Mouse (Mus musculus) forebrain, embryonic 13.5 days (tissue): ENCODE data around the gene Hcn2. TPM values are rescaled to one million over a fixed set of nuclear protein-coding genes. Genes with fewer than 3 reads are reported as not detected.

Source experiments
- ATAC-seq: fragments of 200-750 bp; cut with Nextera tagmentation; 2 replicates; pipeline ENCODE4 v1.8.0; 2017
- H3K27ac ChIP-seq: fragments of 300-500 bp; sonication (generic); 2 replicates; pipeline ENCODE4 v1.5.1; 2015; ENCODE audit warnings: inconsistent platforms, mild to moderate bottlenecking, moderate library complexity
- H3K27me3 ChIP-seq: fragments of 300-500 bp; sonication (generic); 2 replicates; pipeline ENCODE4 v1.6.1; 2015; ENCODE audit warnings: mild to moderate bottlenecking, inconsistent platforms
- H3K36me3 ChIP-seq: fragments of 300-500 bp; sonication (generic); 2 replicates; pipeline ENCODE4 v1.6.1; 2015; ENCODE audit warnings: mild to moderate bottlenecking, inconsistent platforms; ENCODE audit not compliant: poor library complexity, severe bottlenecking
- H3K4me1 ChIP-seq: fragments of 300-500 bp; sonication (generic); 2 replicates; pipeline ENCODE4 v1.6.1; 2015; ENCODE audit warnings: inconsistent platforms
- H3K4me2 ChIP-seq: fragments of 300-500 bp; sonication (generic); 2 replicates; pipeline ENCODE4 v1.6.1; 2015; ENCODE audit warnings: inconsistent platforms, mild to moderate bottlenecking, moderate library complexity
- H3K4me3 ChIP-seq: fragments of 300-500 bp; sonication (generic); 2 replicates; pipeline ENCODE4 v1.5.1; 2015; ENCODE audit warnings: mild to moderate bottlenecking, inconsistent platforms
- H3K9ac ChIP-seq: fragments of 300-500 bp; sonication (generic); 2 replicates; pipeline ENCODE4 v1.6.1; 2015; ENCODE audit warnings: mild to moderate bottlenecking, inconsistent platforms
- H3K9me3 ChIP-seq: fragments of 300-500 bp; sonication (generic); replicated peaks from 2 replicates; pipeline ENCODE4 v1.6.1; 2016; ENCODE audit warnings: inconsistent platforms
- WGBS: fragments of 180-500 bp; shearing (Covaris S2); methylation state at CpG from one replicate; pipeline ENCODE4 v1.1.7; 2015; 5-methylcytosine and 5-hydroxymethylcytosine counted together
- polyA plus RNA-seq: library from polyadenylated mRNA; unstranded; fragments of >200 nt; fragmentation: Nextera tagmentation; extraction: Ambion mirVana; gene quantifications from 2 replicates; pipeline ENCODE4 v1.2.1, GENCODE M21; 2015

The Hcn2 gene
- polyA plus RNA-seq, 1 experiment from 2014 or later, result 0.06 TPM

DNA sequence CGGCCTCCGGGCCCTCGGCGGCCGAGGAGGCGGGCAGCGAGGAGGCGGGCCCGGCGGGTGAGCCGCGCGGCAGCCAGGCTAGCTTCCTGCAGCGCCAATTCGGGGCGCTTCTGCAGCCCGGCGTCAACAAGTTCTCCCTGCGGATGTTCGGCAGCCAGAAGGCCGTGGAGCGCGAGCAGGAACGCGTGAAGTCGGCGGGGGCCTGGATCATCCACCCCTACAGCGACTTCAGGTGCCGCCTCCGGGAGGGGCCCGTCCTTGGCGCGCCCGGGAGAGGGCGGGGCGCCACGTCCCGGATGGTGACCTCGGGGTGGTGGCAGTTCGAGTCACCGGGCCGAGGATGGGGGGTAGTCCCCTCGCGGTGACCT lies 538 bp downstream of the Hcn2 start:
- H3K4me1 ChIP-seq, result peaks cover 16% of the 10 kb centered on the region
- H3K4me3 ChIP-seq, result peak overlapping the region; percentile 64
- ATAC-seq, result 0 out of 2 replicates have a peak, but pooled peaks have one; percentile 17
- under 1% methylated on average over 38 of the region's 44 CpGs for WGBS
- H3K4me2 ChIP-seq, result peak overlapping the region; percentile 94
- peaks cover 2% of the 10 kb centered on the region for H3K36me3 ChIP-seq
- no peak overlapping the region for H3K27ac ChIP-seq
- H3K9ac ChIP-seq, result peak overlapping the region; percentile 70
- no peaks in the 10 kb centered on the region for H3K9me3 ChIP-seq
- H3K27me3 ChIP-seq, result peaks cover 58% of the 10 kb centered on the region

DNA sequence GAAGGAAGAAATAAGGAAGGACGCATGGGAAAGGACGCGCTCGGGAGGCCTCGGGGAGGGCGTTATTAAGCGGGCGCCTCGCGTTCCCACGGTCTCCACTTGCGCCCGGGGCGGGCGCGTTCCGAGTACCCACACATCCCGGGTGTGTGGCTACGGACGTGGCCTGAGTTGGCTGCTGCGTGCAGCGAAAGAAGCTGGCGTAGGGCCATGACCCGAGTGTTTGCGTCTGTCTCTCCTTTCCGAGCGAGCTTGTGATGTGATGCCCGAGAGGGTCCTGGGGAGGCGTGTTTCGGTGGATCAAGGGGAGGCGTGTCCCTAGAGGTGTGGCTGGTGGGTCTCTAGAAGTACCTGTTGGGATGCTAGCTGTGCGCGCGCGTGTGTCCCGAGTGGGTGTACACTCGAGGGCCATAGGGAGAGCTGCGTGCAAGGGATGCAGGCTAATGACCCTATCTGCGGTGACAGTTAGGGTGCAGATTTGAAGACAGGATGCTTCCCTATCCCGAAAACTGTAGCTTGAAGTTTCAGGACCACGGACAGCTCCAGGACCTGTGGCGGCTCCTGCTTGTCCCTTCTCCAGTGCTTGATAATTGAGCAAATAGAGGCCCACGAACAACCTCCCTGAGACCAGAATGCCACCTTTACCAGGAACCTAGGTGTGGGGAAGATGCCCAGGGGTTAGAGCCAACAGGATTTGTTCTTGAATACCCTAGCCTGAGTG lies 1.4 kb downstream of the Hcn2 start:
- no peak overlapping the region for H3K27ac ChIP-seq
- peak overlapping the region; percentile 94 for H3K4me2 ChIP-seq
- WGBS, result 2% methylated on average over 43 of the region's 43 CpGs
- no peak for ATAC-seq
- peaks cover 16% of the 10 kb centered on the region for H3K4me1 ChIP-seq
- H3K36me3 ChIP-seq, result no peaks in the 10 kb centered on the region
- peaks cover 58% of the 10 kb centered on the region for H3K27me3 ChIP-seq
- H3K9me3 ChIP-seq, result no peaks in the 10 kb centered on the region
- H3K9ac ChIP-seq, result no peak overlapping the region
- peak overlapping the region; percentile 64 for H3K4me3 ChIP-seq

- H3K4me1 ChIP-seq, result peaks cover 15% of the 10 kb centered on the region
- no peak overlapping the region for H3K9ac ChIP-seq
- no peak overlapping the region for H3K4me3 ChIP-seq
- no peaks in the 10 kb centered on the region for H3K36me3 ChIP-seq
- no peak for ATAC-seq
- peaks cover 42% of the 10 kb centered on the region for H3K27me3 ChIP-seq
- WGBS, result 67% methylated on average over 5 of the region's 5 CpGs
- no peaks in the 10 kb centered on the region for H3K9me3 ChIP-seq
- H3K27ac ChIP-seq, result no peak overlapping the region
- H3K4me2 ChIP-seq, result no peak overlapping the region
Observed at GRCm38 (mm10) chr10:79721089-79721488, 4.7 kb downstream of the Hcn2 start.

- H3K4me2 ChIP-seq, result no peak overlapping the region
- H3K9ac ChIP-seq, result no peak overlapping the region
- no peaks in the 10 kb centered on the region for H3K36me3 ChIP-seq
- H3K9me3 ChIP-seq, result no peaks in the 10 kb centered on the region
- H3K27ac ChIP-seq, result no peak overlapping the region
- 57% methylated on average over 6 of the region's 6 CpGs for WGBS
- H3K27me3 ChIP-seq, result peaks cover 22% of the 10 kb centered on the region
- no peak overlapping the region for H3K4me3 ChIP-seq
- no peaks in the 10 kb centered on the region for H3K4me1 ChIP-seq
- no peak for ATAC-seq
Observed at GRCm38 (mm10) chr10:79723047-79723446, 6.6 kb downstream of the Hcn2 start.

DNA sequence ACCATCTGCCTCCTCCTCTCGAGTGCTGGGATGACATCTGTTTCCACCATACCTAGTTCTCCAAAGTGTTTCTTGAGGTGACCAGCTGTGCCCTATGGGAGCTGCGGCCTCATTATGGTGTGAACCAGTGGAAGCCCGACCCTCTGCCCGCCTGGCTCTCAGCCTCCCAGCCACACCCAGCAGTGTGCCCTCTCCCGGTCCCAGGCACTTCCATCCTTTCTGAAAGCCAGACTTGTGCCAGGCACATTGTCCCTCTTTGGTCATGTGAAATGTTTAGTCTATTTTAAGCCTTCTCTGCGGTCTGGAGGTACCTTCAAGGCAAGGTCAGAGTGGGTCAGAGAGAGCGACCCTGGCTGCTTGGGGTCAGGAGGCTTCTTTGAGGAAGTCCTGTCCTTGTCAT lies 7.3 kb downstream of the Hcn2 start:
- Histone ChIP-seq H3K4me3 (no peak overlapping the region), H3K9ac (no peak overlapping the region), H3K4me2 (no peak overlapping the region), H3K27ac (no peak overlapping the region), H3K27me3 (peaks cover 15% of the 10 kb centered on the region), H3K36me3 (no peaks in the 10 kb centered on the region), H3K9me3 (no peaks in the 10 kb centered on the region), H3K4me1 (no peaks in the 10 kb centered on the region)
- 87% methylated on average over 7 of the region's 7 CpGs for WGBS
- ATAC-seq, result no peak

DNA sequence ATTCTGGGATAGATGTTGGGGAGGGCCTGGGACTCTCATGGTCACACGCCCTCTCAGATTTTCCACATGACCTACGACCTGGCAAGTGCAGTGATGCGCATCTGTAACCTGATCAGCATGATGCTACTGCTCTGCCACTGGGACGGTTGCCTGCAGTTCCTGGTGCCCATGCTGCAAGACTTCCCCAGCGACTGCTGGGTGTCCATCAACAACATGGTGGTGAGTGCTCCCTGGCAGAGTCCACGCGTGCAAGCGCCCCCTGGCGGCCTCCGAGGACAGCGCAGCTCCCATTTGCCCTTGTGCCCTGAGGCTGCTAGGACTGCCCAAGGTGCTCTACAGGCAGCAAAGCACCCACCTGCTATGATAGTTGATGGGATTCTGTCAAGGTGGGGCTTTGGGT lies 9.7 kb downstream of the Hcn2 start:
- H3K27ac ChIP-seq, result no peak overlapping the region
- no peak overlapping the region for H3K9ac ChIP-seq
- no peaks in the 10 kb centered on the region for H3K27me3 ChIP-seq
- ATAC-seq, result no peak
- H3K4me3 ChIP-seq, result no peak overlapping the region
- 0 out of 2 replicates have a peak, but pooled peaks cover 5% of the 10 kb centered on the region for H3K4me1 ChIP-seq
- H3K9me3 ChIP-seq, result no peaks in the 10 kb centered on the region
- H3K4me2 ChIP-seq, result no peak overlapping the region
- WGBS, result 37% methylated on average over 11 of the region's 11 CpGs
- H3K36me3 ChIP-seq, result no peaks in the 10 kb centered on the region

GRCm38 (mm10) chr10:79728323-79729249 lies 12.2 kb downstream of the Hcn2 start:
- H3K36me3 ChIP-seq, result peaks cover 10% of the 10 kb centered on the region
- no peaks in the 10 kb centered on the region for H3K27me3 ChIP-seq
- no peak for ATAC-seq
- no peaks in the 10 kb centered on the region for H3K9me3 ChIP-seq
- H3K27ac ChIP-seq, result no peak overlapping the region
- H3K4me3 ChIP-seq, result no peak overlapping the region
- 0 out of 2 replicates have a peak, but pooled peaks cover 5% of the 10 kb centered on the region for H3K4me1 ChIP-seq
- H3K4me2 ChIP-seq, result no peak overlapping the region
- WGBS, result 75% methylated on average over 28 of the region's 28 CpGs
- H3K9ac ChIP-seq, result no peak overlapping the region

DNA sequence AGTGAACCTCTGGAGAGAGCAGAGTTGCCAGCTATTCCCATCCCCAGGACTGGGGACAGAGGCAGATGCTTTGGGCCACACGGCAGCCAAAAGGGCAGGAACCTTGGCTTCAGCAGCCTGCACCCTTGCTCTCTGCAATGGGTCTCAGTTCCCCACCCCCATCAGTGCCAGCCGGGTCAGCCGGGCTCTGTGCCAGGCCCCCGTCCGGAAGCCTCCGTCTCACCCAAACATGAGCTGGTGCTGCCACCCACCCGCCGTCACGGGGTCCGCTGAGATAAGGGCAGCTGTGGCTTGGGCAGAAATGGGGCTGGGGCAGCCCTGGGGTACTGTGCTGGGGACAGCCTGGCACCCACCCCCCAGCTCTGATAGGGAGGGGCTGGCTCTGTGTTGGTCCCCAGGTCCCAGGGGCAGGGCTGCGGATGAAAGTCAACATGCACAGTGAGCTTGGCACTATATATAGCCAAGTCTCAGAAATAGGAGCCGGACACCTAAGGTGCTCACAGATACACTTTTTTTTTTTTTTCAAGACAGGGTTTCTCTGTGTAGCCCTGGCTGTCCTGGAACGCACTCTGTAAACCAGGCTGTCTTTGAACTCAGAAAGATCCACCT lies 13.0 kb downstream of the Hcn2 start:
- Histone ChIP-seq H3K9me3 (no peaks in the 10 kb centered on the region), H3K27ac (no peak overlapping the region), H3K27me3 (no peaks in the 10 kb centered on the region), H3K4me2 (no peak overlapping the region), H3K4me1 (0 out of 2 replicates have a peak, but pooled peaks cover 5% of the 10 kb centered on the region), H3K9ac (no peak overlapping the region), H3K4me3 (no peak overlapping the region), H3K36me3 (peaks cover 18% of the 10 kb centered on the region)
- WGBS, result 84% methylated on average over 13 of the region's 13 CpGs
- 0 out of 2 replicates have a peak, but pooled peaks have one; percentile 31 for ATAC-seq

DNA sequence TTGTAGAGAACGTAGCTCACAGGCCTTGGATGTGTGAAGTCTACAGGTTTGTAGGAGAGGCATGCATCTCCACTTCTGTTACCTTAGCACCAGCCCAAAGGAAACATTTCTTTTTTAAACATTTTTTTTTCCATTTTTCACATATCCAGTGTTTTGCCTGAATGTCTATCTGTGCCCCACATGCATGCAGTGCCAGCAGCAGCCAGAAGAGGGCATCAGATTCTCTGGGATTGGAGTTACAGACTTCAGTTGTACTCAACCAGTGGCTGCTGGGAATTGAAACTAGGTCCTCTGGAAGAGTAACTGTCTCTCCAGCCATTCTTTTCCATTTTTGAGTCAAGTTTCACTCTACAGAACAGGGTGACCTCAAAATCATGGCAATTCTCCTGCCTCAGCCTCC lies 16.1 kb downstream of the Hcn2 start:
- no peak for ATAC-seq
- WGBS, result 87% methylated on average over 1 of the region's 1 CpGs
- peaks cover 49% of the 10 kb centered on the region for H3K36me3 ChIP-seq

DNA sequence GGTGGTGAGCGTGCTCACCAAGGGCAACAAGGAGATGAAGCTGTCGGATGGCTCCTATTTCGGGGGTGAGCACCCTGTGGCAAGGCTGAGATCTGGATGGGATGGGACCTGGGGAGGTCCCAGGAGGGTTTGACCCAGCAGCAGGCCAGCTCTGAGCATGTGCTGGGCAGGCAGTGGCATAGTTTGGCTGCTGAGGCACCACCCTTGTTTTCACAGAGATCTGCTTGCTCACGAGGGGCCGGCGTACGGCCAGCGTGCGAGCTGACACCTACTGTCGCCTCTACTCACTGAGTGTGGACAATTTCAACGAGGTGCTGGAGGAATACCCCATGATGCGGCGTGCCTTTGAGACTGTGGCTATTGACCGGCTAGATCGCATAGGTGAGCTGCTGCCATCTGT lies 17.4 kb downstream of the Hcn2 start:
- H3K27ac ChIP-seq, result no peak overlapping the region
- H3K4me3 ChIP-seq, result no peak overlapping the region
- peaks cover 19% of the 10 kb centered on the region for H3K27me3 ChIP-seq
- H3K4me2 ChIP-seq, result no peak overlapping the region
- peaks cover 13% of the 10 kb centered on the region for H3K9me3 ChIP-seq
- no peak for ATAC-seq
- WGBS, result 97% methylated on average over 15 of the region's 15 CpGs
- H3K9ac ChIP-seq, result no peak overlapping the region
- H3K4me1 ChIP-seq, result 0 out of 2 replicates have a peak, but pooled peaks cover 8% of the 10 kb centered on the region
- peaks cover 62% of the 10 kb centered on the region for H3K36me3 ChIP-seq

More for the DNA sequence above, 16.1 kb downstream of the Hcn2 start:
- Histone ChIP-seq H3K27ac (no peak overlapping the region), H3K9ac (no peak overlapping the region), H3K4me3 (no peak overlapping the region), H3K27me3 (peaks cover 19% of the 10 kb centered on the region), H3K4me2 (no peak overlapping the region), H3K9me3 (0 out of 2 replicates have a peak, but pooled peaks cover 2% of the 10 kb centered on the region), H3K4me1 (0 out of 2 replicates have a peak, but pooled peaks cover 8% of the 10 kb centered on the region)

GRCm38 (mm10) chr10:79735361-79735760 lies 18.9 kb downstream of the Hcn2 start:
- H3K27me3 ChIP-seq, result peaks cover 19% of the 10 kb centered on the region
- WGBS, result 29% methylated on average over 48 of the region's 52 CpGs
- H3K4me2 ChIP-seq, result 0 out of 2 replicates have a peak overlapping the region, but pooled peaks have one; percentile 5
- no peak overlapping the region for H3K9ac ChIP-seq
- H3K9me3 ChIP-seq, result peaks cover 28% of the 10 kb centered on the region
- ATAC-seq, result no peak
- H3K4me3 ChIP-seq, result no peak overlapping the region
- no peak overlapping the region for H3K27ac ChIP-seq
- 0 out of 2 replicates have a peak, but pooled peaks cover 3% of the 10 kb centered on the region for H3K4me1 ChIP-seq
- peaks cover 77% of the 10 kb centered on the region for H3K36me3 ChIP-seq

- no peak for ATAC-seq
- Histone ChIP-seq H3K9me3 (peaks cover 32% of the 10 kb centered on the region), H3K27me3 (peaks cover 19% of the 10 kb centered on the region), H3K4me3 (no peak overlapping the region), H3K4me2 (no peak overlapping the region), H3K4me1 (0 out of 2 replicates have a peak, but pooled peaks cover 3% of the 10 kb centered on the region), H3K36me3 (peaks cover 91% of the 10 kb centered on the region), H3K9ac (no peak overlapping the region), H3K27ac (no peak overlapping the region)
- 93% methylated on average over 14 of the region's 14 CpGs for WGBS
Observed at GRCm38 (mm10) chr10:79736706-79737105, 20.3 kb downstream of the Hcn2 start.
